Mouse (Mus musculus): ENCODE data around the gene Casp7.
"Not testable (repeated sequence)": the region's sequence is repeated elsewhere in the genome, so short reads cannot be mapped to it uniquely, and the experiment has no call there.

Casp7 gene

DNA sequence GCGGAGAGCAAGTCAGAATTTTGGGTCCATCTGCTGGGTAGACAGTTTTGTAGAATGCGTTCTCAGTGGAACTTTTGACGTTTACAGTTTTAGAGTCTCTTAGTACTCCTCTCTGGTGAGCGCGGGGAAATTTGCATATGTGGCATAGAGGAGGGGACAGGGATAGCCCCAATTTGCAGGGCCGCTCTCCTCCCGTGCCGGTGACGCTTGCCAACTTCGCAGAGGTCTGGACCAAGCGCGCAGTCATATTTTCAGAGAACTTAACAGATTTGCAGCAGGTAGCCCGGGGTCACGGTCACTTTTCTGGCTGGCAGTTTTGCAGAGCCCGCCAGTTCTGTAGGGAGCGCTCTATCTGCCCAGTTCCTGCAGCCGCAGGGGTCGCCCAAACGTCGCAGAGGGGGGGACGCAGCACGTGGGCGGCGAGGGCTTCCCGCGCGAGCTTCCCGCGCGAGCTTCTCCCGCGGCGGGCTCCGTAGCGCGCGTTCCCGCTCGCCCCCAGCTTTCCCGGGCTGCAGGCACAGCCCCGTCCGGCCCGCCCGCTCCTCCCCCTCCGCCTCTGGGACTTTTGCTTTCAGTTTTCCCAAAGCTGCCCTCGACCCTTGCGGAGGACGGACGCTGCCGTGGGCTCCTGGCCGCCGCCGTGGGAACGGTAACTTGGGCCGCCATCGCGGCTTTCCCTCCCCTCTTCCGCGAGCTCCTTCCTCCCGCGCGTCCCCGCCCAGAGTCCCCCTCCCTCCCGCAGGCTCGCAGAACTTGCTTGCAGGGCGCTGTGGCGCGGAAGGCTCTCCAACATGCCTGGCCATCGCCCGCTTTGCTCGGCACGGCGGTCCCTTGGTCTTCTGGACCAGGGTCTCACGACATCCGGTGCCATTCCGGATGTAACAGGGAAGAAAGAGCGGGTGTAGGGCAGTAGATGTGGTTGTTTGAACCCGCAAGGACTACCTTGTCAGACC is at the start of gene Casp7:
Gene Casp7, plus strand, starts transcription at position 461 of the 953 bp plus-strand sequence.
- peak; percentile 68 for DNase-seq

DNA sequence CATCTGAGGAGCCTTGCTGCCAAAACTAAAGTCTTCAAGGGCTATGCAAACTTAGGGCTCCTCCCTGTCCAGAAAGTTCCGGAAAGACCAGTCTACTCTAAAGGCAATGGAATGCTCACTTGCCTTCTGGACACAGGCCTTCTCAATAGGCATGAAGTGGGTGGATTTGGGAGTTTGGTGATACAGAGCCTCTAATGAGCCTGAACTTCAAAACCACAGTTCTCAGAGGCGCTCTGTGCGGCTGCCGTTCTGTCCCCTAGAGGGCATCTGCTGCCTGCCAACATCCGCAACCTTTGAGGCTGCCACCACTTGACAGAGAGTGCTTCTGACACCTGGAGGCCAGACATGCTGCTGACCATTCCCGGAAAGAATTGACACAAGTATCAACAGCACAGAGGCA is 47.6 kb upstream of the Casp7 start:
- DNase-seq: peak; percentile 44

- DNase-seq: no peak
Measured at GRCm38 (mm10) chr19:56353689-56354088, 43.2 kb upstream of the Casp7 start.

DNA sequence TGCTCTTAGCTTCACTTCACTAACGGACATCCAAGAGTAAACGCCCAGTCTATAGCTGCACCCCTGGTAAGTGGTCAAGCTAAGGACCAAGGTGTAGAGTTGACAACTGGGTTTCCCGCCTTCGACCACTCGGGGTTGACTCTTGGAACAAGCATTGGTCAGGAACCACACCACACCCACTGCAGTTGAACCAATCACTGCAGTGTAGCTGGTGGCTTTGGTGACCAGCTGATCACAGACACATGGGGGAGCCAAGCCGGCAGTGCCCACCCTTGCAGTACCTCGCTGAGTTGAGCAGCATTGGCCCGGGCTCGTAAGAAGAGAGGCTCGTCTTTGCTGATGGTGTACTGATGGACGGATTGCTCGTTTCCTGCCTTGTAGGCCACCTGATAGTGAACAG is 41.7 kb upstream of the Casp7 start:
- DNase-seq: no peak

DNA sequence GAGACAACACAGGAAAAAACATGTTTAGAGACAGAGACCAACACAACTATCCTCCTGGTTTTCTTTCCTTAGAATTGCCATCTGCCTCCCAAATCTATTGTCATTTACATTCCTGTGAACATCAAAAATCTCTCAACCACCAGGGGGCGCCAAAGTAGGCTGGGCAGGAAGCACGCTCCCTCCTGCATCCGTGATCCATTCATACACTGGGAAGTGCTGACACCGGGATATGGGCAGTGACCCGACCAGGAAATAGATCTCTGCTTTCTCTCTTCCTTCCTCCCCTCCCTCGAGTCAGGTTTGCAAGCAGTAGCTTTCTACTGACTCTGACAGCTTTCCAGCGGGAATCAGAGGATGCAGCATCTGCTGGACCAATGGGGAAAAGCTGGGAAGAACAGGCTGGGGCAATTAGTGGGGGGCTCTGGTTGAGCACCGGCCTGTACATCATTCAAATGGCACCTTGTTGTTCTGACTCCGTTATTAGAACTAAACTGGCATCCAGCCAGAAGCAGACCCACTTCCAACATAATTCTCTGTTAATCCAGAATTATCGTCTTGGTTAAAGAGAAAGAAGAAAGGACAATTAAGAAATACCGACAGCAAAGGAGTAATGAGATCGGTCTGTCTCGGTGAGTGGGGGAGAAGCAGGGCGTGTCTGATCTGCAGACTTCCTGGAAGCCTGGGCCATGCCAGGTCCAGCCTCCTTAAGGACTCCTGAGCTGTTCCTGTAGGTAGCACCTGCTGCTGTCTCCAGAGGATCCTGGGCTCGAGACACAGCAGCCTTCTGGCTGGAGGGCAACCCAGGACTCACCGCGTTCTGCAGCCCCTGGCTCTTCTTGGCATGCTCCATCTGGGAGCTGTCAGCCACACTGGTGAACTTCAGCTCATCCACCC is 40.2 kb upstream of the Casp7 start:
- DNase-seq: peak; percentile 75

DNA sequence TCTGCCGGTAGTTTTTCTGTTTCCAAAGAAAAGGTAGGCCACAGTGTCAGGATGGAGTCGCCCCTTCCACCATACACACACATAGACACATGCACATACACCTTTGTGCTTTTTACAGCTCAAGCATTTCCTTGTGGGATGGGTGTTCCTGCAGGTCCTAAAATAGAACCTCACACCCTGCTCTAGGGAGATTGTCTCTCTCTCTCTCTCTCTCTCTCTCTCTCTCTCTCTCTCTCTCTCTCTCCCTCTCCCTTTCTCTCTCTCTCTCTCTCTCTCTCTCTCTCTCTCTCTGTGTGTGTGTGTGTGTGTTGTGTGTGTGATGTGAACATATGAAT is 39.6 kb upstream of the Casp7 start:
- DNase-seq: not testable (repeated sequence)

DNA sequence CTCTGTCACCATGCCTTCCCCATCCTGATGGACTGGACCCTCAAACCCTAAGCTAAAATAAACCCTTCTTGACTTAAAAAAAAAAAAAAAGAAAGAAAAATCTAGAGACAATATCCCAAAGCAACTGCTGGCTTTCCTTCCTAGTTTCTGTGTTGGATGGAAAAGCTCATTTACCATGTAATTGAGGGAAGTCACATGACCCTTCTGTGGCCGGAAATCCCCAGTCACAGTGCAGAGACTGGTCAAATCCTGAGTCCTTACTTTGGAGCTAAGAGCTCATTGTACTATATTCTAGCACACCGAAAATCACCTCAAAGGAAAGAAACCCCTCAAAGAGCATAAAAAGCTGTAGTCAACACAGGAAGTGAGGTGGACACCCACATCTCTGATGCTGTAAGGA is 38.0 kb upstream of the Casp7 start:
- DNase-seq: no peak

- peak; percentile 76 for DNase-seq
Measured at GRCm38 (mm10) chr19:56363721-56364460, 33.0 kb upstream of the Casp7 start.

DNA sequence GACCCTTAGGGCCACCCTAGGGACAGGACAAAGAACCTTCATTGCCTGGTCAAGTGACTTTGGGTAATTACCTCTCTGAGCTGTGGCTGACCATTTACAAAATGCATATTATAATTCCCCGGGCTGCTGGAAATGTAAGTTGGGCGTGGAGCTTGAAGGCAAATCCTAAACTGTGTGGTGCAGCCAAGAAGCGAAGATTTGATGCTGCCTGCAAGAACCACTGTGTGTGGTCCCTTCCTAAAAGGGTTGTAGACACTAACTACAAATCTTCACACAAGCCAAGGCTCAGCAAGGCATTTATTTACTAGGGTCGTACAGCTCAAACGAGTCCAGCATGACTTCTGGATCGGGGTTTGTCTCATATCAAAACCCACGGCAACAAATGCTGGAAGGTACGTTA is 32.4 kb upstream of the Casp7 start:
- DNase-seq: no peak

DNA sequence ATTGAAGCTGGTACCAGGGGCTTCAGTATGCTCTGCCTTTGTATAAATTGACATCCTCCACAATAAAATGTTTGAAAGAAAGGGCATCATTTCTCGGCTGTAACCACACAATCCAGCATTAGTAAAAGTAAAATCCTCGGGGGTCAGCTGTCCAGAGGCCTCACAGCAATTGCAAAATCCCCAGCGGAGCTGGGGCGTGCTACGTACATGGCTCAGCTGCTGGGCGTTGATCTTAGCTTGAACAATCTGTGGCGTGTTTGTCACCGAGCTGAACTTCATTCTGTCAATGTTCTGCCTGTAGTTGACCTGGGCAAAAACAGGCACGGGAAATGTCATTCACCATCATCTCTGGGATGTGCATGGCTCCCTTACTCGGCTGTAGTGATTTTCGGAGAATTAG is 30.8 kb upstream of the Casp7 start:
- DNase-seq: no peak

- DNase-seq: no peak
Measured at GRCm38 (mm10) chr19:56366625-56367024, 30.3 kb upstream of the Casp7 start.

GRCm38 (mm10) chr19:56367778-56368177 is 29.2 kb upstream of the Casp7 start:
- DNase-seq: no peak

DNA sequence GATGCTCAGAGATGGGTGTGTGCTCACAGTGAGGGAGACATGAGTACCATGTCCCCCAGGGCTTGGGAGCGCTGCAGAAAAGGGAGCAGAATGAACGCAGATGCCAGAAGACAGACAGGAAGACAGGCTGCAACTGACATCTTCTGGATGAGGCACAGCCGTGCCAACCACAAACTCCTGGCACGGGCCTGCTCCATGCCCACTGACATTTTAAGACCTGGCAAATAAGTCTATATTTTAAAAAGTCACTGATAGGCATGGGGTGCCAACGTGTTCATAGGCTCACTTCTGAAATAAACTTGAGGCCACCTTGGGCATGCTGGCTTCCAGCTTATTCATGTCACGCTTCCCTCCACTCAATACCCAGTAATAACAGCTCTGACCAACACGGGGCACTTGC is 28.0 kb upstream of the Casp7 start:
- peak; percentile 47 for DNase-seq

DNA sequence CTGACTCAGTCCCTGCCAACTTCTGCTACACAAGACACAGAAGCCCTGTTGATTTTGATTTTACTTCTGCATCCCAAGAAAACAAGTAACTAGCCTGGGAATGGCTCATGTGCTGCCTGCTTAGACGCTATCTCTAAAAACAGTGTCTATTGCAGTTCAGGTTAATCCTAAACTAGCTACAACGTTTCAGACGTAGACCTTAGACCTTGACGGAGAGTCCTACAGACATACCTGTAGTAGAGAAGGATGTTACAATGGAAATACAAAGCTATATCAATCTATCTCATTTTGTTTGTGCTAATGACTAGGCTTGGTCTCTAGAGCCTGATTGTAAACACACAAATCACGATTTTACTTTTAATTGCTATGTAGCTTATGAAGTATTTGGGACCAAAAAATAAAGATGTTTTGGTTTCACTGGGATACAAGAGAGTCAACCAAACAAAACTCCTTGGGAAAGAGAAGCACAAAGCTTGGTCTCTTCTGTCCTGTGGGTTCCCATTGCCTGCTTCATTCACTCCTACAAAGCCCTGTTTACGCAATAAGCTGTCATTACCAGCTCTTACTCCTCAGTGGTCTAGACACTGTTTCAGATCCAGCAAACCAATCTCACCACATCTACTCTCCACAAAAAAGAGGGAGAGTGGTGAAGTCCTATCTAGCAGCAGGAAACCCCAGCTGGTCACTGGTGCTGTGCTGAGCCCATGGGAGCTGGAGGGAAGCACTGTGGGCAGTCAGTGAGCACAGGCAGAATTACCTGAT is 26.4 kb upstream of the Casp7 start:
- DNase-seq: no peak

DNA sequence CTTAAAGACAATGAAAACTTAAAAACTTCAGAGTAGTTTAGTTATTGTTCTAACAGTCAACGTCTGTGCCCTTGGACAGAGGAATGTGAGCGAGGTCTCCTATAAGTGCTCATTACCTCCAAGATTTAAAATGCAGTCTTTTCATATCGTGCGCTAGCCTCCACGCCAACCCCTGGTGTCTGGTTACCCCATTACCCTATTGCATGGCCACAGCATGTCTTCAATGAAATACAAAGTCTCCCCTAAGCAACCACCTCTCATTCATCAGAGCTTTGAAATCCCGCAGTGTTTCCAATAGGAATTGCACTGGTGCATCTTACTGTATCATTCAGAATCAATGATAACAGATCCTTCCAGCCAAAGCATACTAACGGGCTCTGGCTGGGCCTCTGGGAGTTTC is 24.7 kb upstream of the Casp7 start:
- DNase-seq: no peak

GRCm38 (mm10) chr19:56373246-56373645 is 23.7 kb upstream of the Casp7 start:
- no peak for DNase-seq

GRCm38 (mm10) chr19:56374011-56374410 is 22.9 kb upstream of the Casp7 start:
- DNase-seq: no peak

DNA sequence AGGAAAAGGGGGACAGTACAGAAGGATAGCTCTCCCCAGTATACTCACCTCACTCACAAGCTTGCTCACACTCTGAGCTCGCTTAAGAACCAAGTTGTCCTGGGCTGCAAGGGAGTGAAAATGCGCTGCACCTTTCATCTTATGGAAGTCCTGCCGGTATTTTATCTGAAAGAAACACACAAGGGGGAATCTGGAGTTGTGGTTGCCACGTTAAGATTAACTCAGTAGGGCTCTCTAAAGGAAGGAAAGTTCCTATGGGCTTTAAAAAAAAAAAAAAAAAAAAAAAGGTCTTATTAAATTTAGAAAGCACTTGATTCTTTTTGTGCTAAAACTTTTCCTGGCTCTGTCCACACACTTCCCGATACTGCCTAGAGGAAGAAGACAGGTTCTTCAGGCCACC is 18.9 kb upstream of the Casp7 start:
- no peak for DNase-seq

DNA sequence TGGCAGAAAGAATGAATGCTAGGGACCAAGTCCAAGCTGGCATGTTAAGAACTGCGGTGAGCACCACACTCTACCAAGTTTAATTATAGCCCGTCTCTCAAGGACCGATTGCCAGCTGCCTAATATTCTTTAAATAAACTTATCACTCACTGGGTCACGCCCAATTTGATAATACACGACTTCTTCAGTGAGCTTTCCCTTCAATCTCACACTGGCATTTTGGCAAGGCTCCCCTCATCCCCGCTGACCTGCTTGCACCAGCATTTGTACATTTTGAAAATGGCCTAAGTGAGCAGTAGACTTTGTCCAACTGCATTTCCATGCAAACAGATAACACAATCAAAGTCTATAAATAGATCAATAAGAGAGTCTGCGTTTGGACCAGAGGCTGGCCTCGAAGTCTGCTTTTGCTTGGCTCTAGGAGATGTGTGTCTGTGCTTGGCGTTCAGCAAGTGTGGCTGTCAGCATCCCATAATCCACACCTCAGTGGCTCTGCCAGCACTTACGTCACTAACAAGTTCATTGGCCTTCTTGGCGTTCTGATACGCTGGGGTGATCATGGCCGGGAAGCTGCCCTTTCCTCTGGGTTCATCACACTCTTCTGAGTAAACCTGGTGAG is 18.3 kb upstream of the Casp7 start:
- no peak for DNase-seq

GRCm38 (mm10) chr19:56380341-56380740 is 16.6 kb upstream of the Casp7 start:
- peak; percentile 80 for DNase-seq

DNA sequence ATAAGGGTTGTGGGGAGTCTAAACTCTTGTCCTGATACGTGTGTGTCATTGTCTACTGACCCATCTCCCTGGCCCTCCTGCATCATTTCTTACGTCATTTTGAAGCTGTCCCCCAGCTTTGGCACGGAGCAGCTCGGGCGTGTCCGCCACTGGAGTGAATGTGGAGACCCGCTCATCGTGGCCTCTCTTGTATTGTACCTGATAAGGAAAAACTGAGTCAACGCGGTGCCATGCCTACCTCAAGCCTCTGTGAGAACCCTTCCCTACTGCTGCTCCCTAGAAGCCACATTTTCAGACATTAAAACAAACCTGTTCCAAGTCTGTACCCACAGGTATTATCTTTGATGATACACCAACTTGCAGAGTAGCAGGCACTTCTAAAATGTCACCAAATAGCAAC is 15.5 kb upstream of the Casp7 start:
- no peak for DNase-seq

DNA sequence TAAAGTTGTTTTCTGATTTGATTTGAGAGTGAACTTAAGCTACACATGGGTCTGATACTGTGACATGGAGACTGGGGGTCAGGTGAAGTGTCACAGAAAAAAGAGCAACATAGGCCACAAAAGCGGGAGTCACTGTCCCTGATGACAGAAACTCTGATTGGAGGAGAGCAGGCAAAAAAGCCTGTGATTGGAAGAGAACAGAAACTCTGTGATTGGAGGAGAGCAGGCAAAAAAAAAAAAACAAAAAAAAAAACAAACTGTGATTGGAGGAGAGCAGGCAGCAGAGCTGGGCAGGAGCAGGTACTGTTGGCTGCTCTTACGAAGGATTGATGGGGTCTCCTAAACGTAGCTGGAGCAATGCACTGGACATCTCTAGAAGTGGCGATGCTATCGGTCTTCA is 11.4 kb upstream of the Casp7 start:
- no peak for DNase-seq

Measured in thymus, postnatal 25 days (tissue).